Mouse (Mus musculus) lung, postnatal 0 days (tissue): ENCODE data around the gene Apoa2.

ENCODE experiments used
- CTCF ChIP-seq: IDR thresholded peaks from 2 replicates; pipeline ENCODE4 v1.5.1; 2016; ENCODE audit warnings: antibody characterized with exemption, mild to moderate bottlenecking
- EP300 ChIP-seq: IDR thresholded peaks from 2 replicates; pipeline ENCODE4 v1.6.1; 2016; ENCODE audit warnings: antibody characterized with exemption, mild to moderate bottlenecking, control low read depth

- TF ChIP-seq EP300 (no peak), CTCF (no peak)
These were observed 32.9 kb downstream of the Apoa2 start for GRCm38 (mm10) chr1:171257781-171258180.
